Comparison of ENCODE assay signal across 19 mouse cellular contexts in the genomic region with DNA sequence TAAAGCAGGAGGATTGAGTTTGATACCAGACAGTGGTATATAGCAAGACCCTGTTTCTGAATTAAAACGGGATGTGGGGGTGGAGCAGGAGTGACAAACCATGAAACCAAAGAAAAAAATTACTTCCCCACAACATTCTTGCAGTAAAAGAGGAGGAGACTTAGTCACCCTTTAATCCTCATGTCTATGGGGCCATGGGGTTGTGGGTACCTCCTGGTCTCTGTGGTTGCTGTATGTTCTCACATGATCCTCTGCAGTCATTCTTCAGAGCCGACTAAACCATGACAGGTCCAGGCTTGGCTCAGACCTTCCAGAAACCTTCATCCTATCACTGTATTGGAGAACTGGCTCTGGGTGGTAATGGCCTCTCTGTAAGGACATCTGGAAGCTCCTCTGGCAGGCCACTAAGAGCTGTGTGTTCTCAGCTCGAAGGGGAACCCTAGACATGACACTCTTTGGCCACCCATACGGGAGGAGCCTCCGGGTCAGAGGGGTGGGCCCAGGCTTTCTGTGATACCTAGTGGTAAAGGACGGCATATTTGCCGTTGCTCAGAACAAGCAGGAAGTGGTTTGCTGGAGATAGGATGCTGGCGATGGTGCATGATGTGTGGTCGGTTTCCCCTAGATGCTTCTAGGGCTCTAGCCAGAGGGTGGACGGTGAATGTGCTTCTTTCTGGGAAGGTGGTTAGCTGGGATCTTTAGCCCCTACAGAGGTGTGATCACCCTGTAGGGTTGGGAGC. TPM values are rescaled to one million over a fixed set of nuclear protein-coding genes. Genes with fewer than 3 reads are reported as not detected.
A peak's percentile ranks its signal among the peaks of the same experiment; 100 is the strongest.
DNase-seq lines count a peak whose midpoint lies in the region; ATAC-seq and TF ChIP-seq lines count a peak whose summit lies in the region.
"Had no signal": no experiment of that assay in that cellular context is flagged by ENCODE, and none has a peak within 500 bp of the region (broad histone marks: within the 10 kb centered on the region; RNA-seq: fewer than 3 reads in every experiment).

No protein-coding gene starts in this region.

- DNase-seq in B cell, adult 2 months: peak; percentile 10 to 30
- peak; percentile 41 for DNase-seq in Patski (ENCODE audit: low read depth, low spot score)
- peak; percentile 45 for DNase-seq in thymus, postnatal 0 days (ENCODE audit: low spot score)
- DNase-seq in cerebellum, adult 8-10 months: no peak
- DNase-seq in layer of hippocampus, adult 11-12 months (ENCODE audit: low spot score): no peak
- no peak for DNase-seq in kidney, postnatal 10 days
- no peak for DNase-seq in retina, postnatal 1 day
- DNase-seq: adrenal gland, postnatal 36 days; kidney, postnatal 4 days; right cerebral cortex, postnatal 14 days had no signal

- peaks cover 70% of the 10 kb centered on the region for H3K36me3 ChIP-seq in macrophage (ENCODE audit: inconsistent target)

- H3K27ac ChIP-seq in macrophage: peak overlapping the region; percentile 27
- H3K27ac ChIP-seq: embryonic facial prominence, embryonic 15.5 days; forebrain, embryonic 13.5 days; heart, embryonic 10.5 days; hindbrain, embryonic 10.5 days; limb, embryonic 12.5 days had no signal

- H3K79me2 ChIP-seq in macrophage (ENCODE audit: inconsistent target): no peaks in the 10 kb centered on the region

- CTCF ChIA-PET in Patski (lab: Charles Lee): no interaction called here

- no peak for ATAC-seq in Patski
- ATAC-seq: forebrain, embryonic 13.5 days; intestine, postnatal 0 days had no signal

- TF ChIP-seq CTCF in Patski (IDR thresholded peaks at IDR 0.05): no peak

- H3K27me3 ChIP-seq in Patski: no peaks in the 10 kb centered on the region
- H3K27me3 ChIP-seq: embryonic facial prominence, embryonic 15.5 days; forebrain, embryonic 13.5 days; limb, embryonic 12.5 days had no signal

- POLR2A ChIA-PET in Patski (lab: Charles Lee): interaction anchor here (0.6 kb wide), 1 partner anchor 52 kb away, joined by 3 read pairs; no protein-coding TSS in a partner anchor

- in situ Hi-C loops in Patski (cut with MboI; ENCODE audit: low pct_unique_long_range_greater_than_20kb): no loop called here

- no peak overlapping the region for H3K4me3 ChIP-seq in macrophage (ENCODE audit: inconsistent target)
- H3K4me3 ChIP-seq: embryonic facial prominence, embryonic 15.5 days; forebrain, embryonic 13.5 days; heart, embryonic 10.5 days; hindbrain, embryonic 10.5 days; limb, embryonic 12.5 days had no signal

- 14% methylated on average over 10 of the region's 10 CpGs for WGBS in macrophage (ENCODE audit: missing documents)

RNA-seq across cellular contexts. Expression of a gene that starts 11.4 kb away (rescaled TPM):
- 17.4 TPM for polyA plus RNA-seq in Patski (2021)
- 10 to 100 TPM in 18 of 26 experiments, 1 to 10 TPM in 8; 3.2 to 50.0 (median 24.3) TPM for total RNA-seq in macrophage (2018; cell fraction: chromatin; rRNA removed)
- 10 to 100 TPM in 17 of 26 experiments, 1 to 10 TPM in 9; 5.4 to 15.2 (median 10.9) TPM for total RNA-seq in macrophage (2018; cell fraction: cytosol; rRNA removed)
- 10 to 100 TPM in 16 of 26 experiments, 1 to 10 TPM in 10; 4.1 to 54.3 (median 11.9) TPM for total RNA-seq in macrophage (2018; cell fraction: nucleus; rRNA removed)
- 3.1 to 13.5 TPM (median 11.0 TPM) in 3 replicates for polyA plus RNA-seq in macrophage (2018)
- 18.7 and 19.6 TPM in 2 replicates for polyA plus RNA-seq in thymus, postnatal 0 days (2015; fragmentation: Nextera tagmentation; extraction: Ambion mirVana)

RNA-seq across cellular contexts. Expression of a gene that starts 19.3 kb away (rescaled TPM):
- polyA plus RNA-seq in Patski (2021) (not detected), macrophage (2018) (not detected in 3 replicates)
- not detected for total RNA-seq in macrophage (2018; cell fraction: chromatin; rRNA removed)
- total RNA-seq in macrophage (2018; cell fraction: cytosol; rRNA removed): not detected
- 1 to 10 TPM in 1 of 26 experiments, under 1 TPM in 1, not detected in 24; 0.45 to 1.1 TPM for total RNA-seq in macrophage (2018; cell fraction: nucleus; rRNA removed)
- not detected in 2 replicates for polyA plus RNA-seq in thymus, postnatal 0 days (2015; fragmentation: Nextera tagmentation; extraction: Ambion mirVana)
- total RNA-seq: gastrocnemius, adult 18-20 months had no signal
- polyA plus RNA-seq: hindbrain, embryonic 10.5 days; intestine, postnatal 0 days; limb, embryonic 12.5 days; liver, embryonic 16.5 days had no signal

RNA-seq across cellular contexts. Expression of a gene that starts 32.6 kb away (rescaled TPM):
- polyA plus RNA-seq in Patski (2021): 0.17 TPM
- total RNA-seq in macrophage (2018; cell fraction: chromatin; rRNA removed): not detected
- not detected for total RNA-seq in macrophage (2018; cell fraction: cytosol; rRNA removed)
- not detected for total RNA-seq in macrophage (2018; cell fraction: nucleus; rRNA removed)
- not detected in 3 replicates for polyA plus RNA-seq in macrophage (2018)
- 0.04 TPM in 1 of 2 replicates, not detected in the other for polyA plus RNA-seq in thymus, postnatal 0 days (2015; fragmentation: Nextera tagmentation; extraction: Ambion mirVana)
- polyA plus RNA-seq: embryonic facial prominence, embryonic 15.5 days; forebrain, embryonic 13.5 days; hindbrain, embryonic 10.5 days; limb, embryonic 12.5 days had no signal

Comparison
In these comparisons a context has a peak if more than half of its experiments do, and no peak if none do; other contexts are left out.
1. DNase-seq: peak in B cell, adult 2 months (2 of 2), Patski (single experiment) and thymus, postnatal 0 days (single experiment); none in cerebellum, adult 8-10 months (single experiment), layer of hippocampus, adult 11-12 months (single experiment), kidney, postnatal 10 days (single experiment) and retina, postnatal 1 day (single experiment).